Mouse (Mus musculus) erythroblast, embryonic 14.5 days (primary cell): ENCODE data around the gene Hist1h2bq.

Source experiments
- GATA1 ChIP-seq: IDR thresholded peaks from 2 replicates; pipeline ENCODE4 v1.6.1; 2012; ENCODE audit warnings: low read length, inconsistent platforms, mixed read lengths
- TAL1 ChIP-seq: IDR thresholded peaks from 3 replicates; pipeline ENCODE4 v1.6.1; 2012; ENCODE audit warnings: low read length, inconsistent platforms, mixed read lengths

DNA sequence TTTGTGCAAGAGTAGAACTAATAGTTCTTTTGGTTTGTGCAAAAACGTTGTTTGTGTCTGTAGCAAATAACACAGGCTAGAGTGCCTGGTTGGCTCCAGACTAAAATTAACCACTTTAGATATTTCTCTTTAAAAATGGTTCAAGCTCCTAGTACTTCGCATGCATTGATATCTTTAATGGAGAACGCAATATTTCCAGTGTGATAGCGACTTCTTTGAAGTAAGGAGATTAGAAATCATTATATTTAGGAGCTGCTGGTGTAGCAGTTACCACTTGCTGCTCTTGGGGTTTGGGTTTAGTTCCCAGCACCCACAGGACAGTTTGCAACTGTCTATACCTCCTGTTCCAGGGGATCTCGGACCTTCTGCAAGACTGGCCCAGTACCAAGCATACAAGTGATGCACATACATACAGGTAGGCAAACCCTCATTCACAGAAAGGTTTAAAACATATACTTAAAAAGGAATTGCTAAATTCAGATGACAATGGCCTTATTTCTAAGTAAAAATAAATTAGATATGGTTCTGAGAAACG, 28.9 kb downstream of the Hist1h2bq start:
- TF ChIP-seq GATA1 (no peak), TAL1 (no peak)
